Mouse (Mus musculus) hindbrain, embryonic 12.5 days (tissue): ENCODE measurements around the gene Tcp11l1. TPM values are rescaled to one million over a fixed set of nuclear protein-coding genes. Genes with fewer than 3 reads are reported as not detected.

Experiments used
- ATAC-seq: fragments of 200-750 bp; cut with Nextera tagmentation; 2 replicates; pipeline ENCODE4 v1.8.0; 2017; ENCODE audit warnings: moderate TSS enrichment; ENCODE audit not compliant: low FRiP score
- H3K27ac ChIP-seq: fragments of 300-500 bp; sonication (generic); 2 replicates; pipeline ENCODE4 v1.5.1; 2016; ENCODE audit warnings: mild to moderate bottlenecking
- H3K27me3 ChIP-seq: fragments of 300-500 bp; sonication (generic); 2 replicates; pipeline ENCODE4 v1.6.1; 2016; ENCODE audit warnings: mild to moderate bottlenecking
- H3K36me3 ChIP-seq: fragments of 300-500 bp; sonication (generic); 2 replicates; pipeline ENCODE4 v1.6.1; 2016; ENCODE audit warnings: mild to moderate bottlenecking
- H3K4me1 ChIP-seq: fragments of 300-500 bp; sonication (generic); 2 replicates; pipeline ENCODE4 v1.6.1; 2016
- H3K4me2 ChIP-seq: fragments of 300-500 bp; sonication (generic); replicated peaks from 2 replicates; pipeline ENCODE4 v1.6.1; 2016; ENCODE audit warnings: mild to moderate bottlenecking
- H3K4me3 ChIP-seq: fragments of 300-500 bp; sonication (generic); 2 replicates; pipeline ENCODE4 v1.5.1; 2016; ENCODE audit warnings: mild to moderate bottlenecking
- H3K9ac ChIP-seq: fragments of 300-500 bp; sonication (generic); 2 replicates; pipeline ENCODE4 v1.6.1; 2016; ENCODE audit warnings: mild to moderate bottlenecking, moderate library complexity
- H3K9me3 ChIP-seq: fragments of 300-500 bp; sonication (generic); replicated peaks from 2 replicates; pipeline ENCODE4 v1.6.1; 2016; ENCODE audit warnings: mild to moderate bottlenecking
- WGBS: fragments of 180-500 bp; shearing (Covaris S2); methylation state at CpG from one replicate; pipeline ENCODE4 v1.1.7; 2016; 5-methylcytosine and 5-hydroxymethylcytosine counted together
- polyA plus RNA-seq: library from polyadenylated mRNA; unstranded; fragments of >200 nt; fragmentation: Nextera tagmentation; extraction: Ambion mirVana; gene quantifications from 2 replicates; pipeline ENCODE4 v1.2.1, GENCODE M21; 2016

Tcp11l1 gene
- polyA plus RNA-seq, 1 experiment from 2014 or later, result 69.0 TPM

- H3K27ac ChIP-seq, result no peak overlapping the region
- H3K9ac ChIP-seq, result no peak overlapping the region
- no peaks in the 10 kb centered on the region for H3K4me1 ChIP-seq
- no peak for ATAC-seq
- WGBS, result 85% methylated on average over 3 of the region's 3 CpGs
- H3K4me3 ChIP-seq, result no peak overlapping the region
- H3K4me2 ChIP-seq, result no peak overlapping the region
- no peaks in the 10 kb centered on the region for H3K27me3 ChIP-seq
- H3K36me3 ChIP-seq, result peaks cover 16% of the 10 kb centered on the region
- H3K9me3 ChIP-seq, result no peaks in the 10 kb centered on the region
Measured at GRCm38 (mm10) chr2:104704355-104704754, 7.6 kb downstream of the Tcp11l1 start.

GRCm38 (mm10) chr2:104703158-104703557 is 8.8 kb downstream of the Tcp11l1 start:
- H3K36me3 ChIP-seq, result peaks cover 16% of the 10 kb centered on the region
- no peaks in the 10 kb centered on the region for H3K9me3 ChIP-seq
- no peak for ATAC-seq
- H3K9ac ChIP-seq, result no peak overlapping the region
- H3K27ac ChIP-seq, result no peak overlapping the region
- WGBS, result 80% methylated on average over 3 of the region's 3 CpGs
- no peak overlapping the region for H3K4me2 ChIP-seq
- no peak overlapping the region for H3K4me3 ChIP-seq
- H3K27me3 ChIP-seq, result no peaks in the 10 kb centered on the region
- no peaks in the 10 kb centered on the region for H3K4me1 ChIP-seq

- Histone ChIP-seq H3K36me3 (peaks cover 14% of the 10 kb centered on the region), H3K9me3 (no peaks in the 10 kb centered on the region), H3K4me1 (no peaks in the 10 kb centered on the region), H3K4me2 (no peak overlapping the region), H3K4me3 (no peak overlapping the region), H3K27ac (no peak overlapping the region), H3K27me3 (no peaks in the 10 kb centered on the region), H3K9ac (no peak overlapping the region)
- ATAC-seq, result no peak
- WGBS, result 89% methylated on average over 11 of the region's 11 CpGs
Measured at GRCm38 (mm10) chr2:104699659-104700058, 12.3 kb downstream of the Tcp11l1 start.

- Histone ChIP-seq H3K4me1 (no peaks in the 10 kb centered on the region), H3K9me3 (no peaks in the 10 kb centered on the region), H3K4me3 (no peak overlapping the region), H3K27ac (no peak overlapping the region), H3K36me3 (peaks cover 6% of the 10 kb centered on the region; the same call in 1 of the 2 replicates), H3K9ac (no peak overlapping the region), H3K27me3 (no peaks in the 10 kb centered on the region), H3K4me2 (no peak overlapping the region)
- ATAC-seq, result no peak
- WGBS, result 76% methylated on average over 2 of the region's 2 CpGs
Measured at GRCm38 (mm10) chr2:104692551-104692950, 19.4 kb downstream of the Tcp11l1 start.

GRCm38 (mm10) chr2:104690720-104691119 is 21.2 kb downstream of the Tcp11l1 start:
- Histone ChIP-seq H3K27ac (no peak overlapping the region), H3K9me3 (no peaks in the 10 kb centered on the region), H3K4me3 (no peak overlapping the region), H3K36me3 (0 out of 2 replicates have a peak, but pooled peaks cover 2% of the 10 kb centered on the region), H3K27me3 (no peaks in the 10 kb centered on the region), H3K4me2 (no peak overlapping the region), H3K9ac (no peak overlapping the region), H3K4me1 (no peaks in the 10 kb centered on the region)
- ATAC-seq, result no peak
- WGBS, result 79% methylated on average over 4 of the region's 4 CpGs

- no peak overlapping the region for H3K4me3 ChIP-seq
- 75% methylated on average over 8 of the region's 8 CpGs for WGBS
- H3K4me1 ChIP-seq, result no peaks in the 10 kb centered on the region
- H3K27me3 ChIP-seq, result no peaks in the 10 kb centered on the region
- ATAC-seq, result no peak
- peaks cover 10% of the 10 kb centered on the region for H3K36me3 ChIP-seq
- H3K27ac ChIP-seq, result no peak overlapping the region
- H3K9me3 ChIP-seq, result no peaks in the 10 kb centered on the region
- no peak overlapping the region for H3K4me2 ChIP-seq
- H3K9ac ChIP-seq, result no peak overlapping the region
Measured at GRCm38 (mm10) chr2:104688724-104689123, 23.2 kb downstream of the Tcp11l1 start.

GRCm38 (mm10) chr2:104688321-104688720 is 23.6 kb downstream of the Tcp11l1 start:
- no peak overlapping the region for H3K4me2 ChIP-seq
- no peaks in the 10 kb centered on the region for H3K27me3 ChIP-seq
- H3K9ac ChIP-seq, result no peak overlapping the region
- no peaks in the 10 kb centered on the region for H3K9me3 ChIP-seq
- no peak for ATAC-seq
- no peaks in the 10 kb centered on the region for H3K4me1 ChIP-seq
- no peak overlapping the region for H3K27ac ChIP-seq
- 78% methylated on average over 3 of the region's 3 CpGs for WGBS
- peaks cover 14% of the 10 kb centered on the region for H3K36me3 ChIP-seq
- no peak overlapping the region for H3K4me3 ChIP-seq

- H3K4me3 ChIP-seq, result no peak overlapping the region
- peaks cover 25% of the 10 kb centered on the region for H3K36me3 ChIP-seq
- no peaks in the 10 kb centered on the region for H3K9me3 ChIP-seq
- 66% methylated on average over 3 of the region's 3 CpGs for WGBS
- H3K9ac ChIP-seq, result no peak overlapping the region
- H3K27ac ChIP-seq, result no peak overlapping the region
- H3K4me1 ChIP-seq, result no peaks in the 10 kb centered on the region
- no peak for ATAC-seq
- no peak overlapping the region for H3K4me2 ChIP-seq
- no peaks in the 10 kb centered on the region for H3K27me3 ChIP-seq
Measured at GRCm38 (mm10) chr2:104687261-104687660, 24.7 kb downstream of the Tcp11l1 start.

- no peak overlapping the region for H3K27ac ChIP-seq
- H3K4me3 ChIP-seq, result no peak overlapping the region
- no peak overlapping the region for H3K9ac ChIP-seq
- ATAC-seq, result peak; percentile 82
- no peaks in the 10 kb centered on the region for H3K27me3 ChIP-seq
- H3K4me1 ChIP-seq, result no peaks in the 10 kb centered on the region
- no peak overlapping the region for H3K4me2 ChIP-seq
- peaks cover 43% of the 10 kb centered on the region for H3K36me3 ChIP-seq
- no peaks in the 10 kb centered on the region for H3K9me3 ChIP-seq
- 7% methylated on average over 13 of the region's 13 CpGs for WGBS
Measured at GRCm38 (mm10) chr2:104685418-104685817, 26.6 kb downstream of the Tcp11l1 start.

GRCm38 (mm10) chr2:104684771-104685170 is 27.2 kb downstream of the Tcp11l1 start:
- Histone ChIP-seq H3K27ac (no peak overlapping the region), H3K36me3 (peaks cover 48% of the 10 kb centered on the region), H3K9me3 (no peaks in the 10 kb centered on the region), H3K4me1 (no peaks in the 10 kb centered on the region), H3K4me3 (no peak overlapping the region), H3K4me2 (no peak overlapping the region), H3K9ac (no peak overlapping the region), H3K27me3 (no peaks in the 10 kb centered on the region)
- WGBS, result 86% methylated on average over 4 of the region's 4 CpGs
- ATAC-seq, result no peak

- Histone ChIP-seq H3K36me3 (peaks cover 36% of the 10 kb centered on the region), H3K27me3 (no peaks in the 10 kb centered on the region), H3K9me3 (no peaks in the 10 kb centered on the region), H3K9ac (no peak overlapping the region), H3K4me2 (no peak overlapping the region), H3K27ac (no peak overlapping the region), H3K4me3 (no peak overlapping the region), H3K4me1 (no peaks in the 10 kb centered on the region)
- WGBS, result 83% methylated on average over 3 of the region's 3 CpGs
- ATAC-seq, result no peak
Measured at GRCm38 (mm10) chr2:104677326-104677725, 34.6 kb downstream of the Tcp11l1 start.

GRCm38 (mm10) chr2:104671724-104672123 is 40.2 kb downstream of the Tcp11l1 start:
- H3K36me3 ChIP-seq, result 0 out of 2 replicates have a peak, but pooled peaks cover 13% of the 10 kb centered on the region
- H3K9ac ChIP-seq, result no peak overlapping the region
- H3K9me3 ChIP-seq, result no peaks in the 10 kb centered on the region
- no peak for ATAC-seq
- no peak overlapping the region for H3K4me3 ChIP-seq
- no peaks in the 10 kb centered on the region for H3K27me3 ChIP-seq
- H3K4me2 ChIP-seq, result no peak overlapping the region
- H3K4me1 ChIP-seq, result no peaks in the 10 kb centered on the region
- H3K27ac ChIP-seq, result no peak overlapping the region

GRCm38 (mm10) chr2:104669122-104669804 is 42.7 kb downstream of the Tcp11l1 start:
- 91% methylated on average over 6 of the region's 6 CpGs for WGBS
- no peak for ATAC-seq
- H3K27me3 ChIP-seq, result no peaks in the 10 kb centered on the region
- H3K36me3 ChIP-seq, result peaks cover 32% of the 10 kb centered on the region
- H3K4me3 ChIP-seq, result no peak overlapping the region
- no peak overlapping the region for H3K27ac ChIP-seq
- H3K9me3 ChIP-seq, result no peaks in the 10 kb centered on the region
- no peaks in the 10 kb centered on the region for H3K4me1 ChIP-seq
- no peak overlapping the region for H3K9ac ChIP-seq
- H3K4me2 ChIP-seq, result no peak overlapping the region
